In genomic region chr2:34644571-34645526, GRCm38 (mm10) we compare ENCODE assay signal across 8 mouse cellular contexts.
DNase-seq lines count a peak whose midpoint lies in the region; ATAC-seq and TF ChIP-seq lines count a peak whose summit lies in the region.

No protein-coding gene starts in this region.

- 43% methylated on average over 22 of the region's 22 CpGs for WGBS in liver, embryonic 16.5 days (ENCODE audit: insufficient replicate concordance)

- no peak overlapping the region for H3K4me3 ChIP-seq in gastrocnemius, adult 2 months
- no peak overlapping the region for H3K4me3 ChIP-seq in liver, embryonic 16.5 days (ENCODE audit: low read depth, low read length)

- no peak for DNase-seq in gastrocnemius, adult 2 months
- DNase-seq in gastrocnemius, postnatal 25 days = no peak
- peak; percentile 89 for DNase-seq in 416B (ENCODE audit: low read depth)
- no peak for DNase-seq in brain, embryonic 14.5 days (ENCODE audit: low read depth)
- no peak for DNase-seq in right cerebral cortex, postnatal 10 days (ENCODE audit: low spot score in 2 of 2)
- DNase-seq in cerebellum, adult 11-12 months = no peak
- no peak for DNase-seq in cerebellum, adult 18-20 months

- intact Hi-C loops in gastrocnemius, adult 2 months (cut with DNase I) = no loop called here

- H3K27me3 ChIP-seq in liver, embryonic 16.5 days (ENCODE audit: control insufficient read depth, insufficient read depth, low read depth, low read length) = no peaks in the 10 kb centered on the region

- no peaks in the 10 kb centered on the region for H3K36me3 ChIP-seq in liver, embryonic 16.5 days (ENCODE audit: control insufficient read depth, insufficient read depth)

- H3K4me2 ChIP-seq in liver, embryonic 16.5 days (ENCODE audit: low read depth, low read length) = 0 out of 2 replicates have a peak overlapping the region, but pooled peaks have one; percentile 91

- TF ChIP-seq POLR2A in brain, embryonic 14.5 days (IDR thresholded peaks at IDR 0.05; ENCODE audit: borderline replicate concordance, extremely low read depth, insufficient read depth, insufficient read length, poor library complexity, severe bottlenecking) = no peak

- TF ChIP-seq CTCF in gastrocnemius, adult 2 months (IDR thresholded peaks at IDR 0.05) = peak; percentile 55
- peak; percentile 65 for TF ChIP-seq CTCF in brain, embryonic 14.5 days (IDR thresholded peaks at IDR 0.05; ENCODE audit: borderline replicate concordance, extremely low read depth, insufficient read depth, insufficient read length)

- H3K4me1 ChIP-seq in liver, embryonic 16.5 days (ENCODE audit: control insufficient read depth, low read depth, low read length) = peaks cover 11% of the 10 kb centered on the region

- H3K9ac ChIP-seq in liver, embryonic 16.5 days (ENCODE audit: low read depth, low read length) = no peak overlapping the region

- no peaks in the 10 kb centered on the region for H3K9me3 ChIP-seq in liver, embryonic 16.5 days (replicated peaks; ENCODE audit: control insufficient read depth, low read length)

- no peak overlapping the region for H3K27ac ChIP-seq in gastrocnemius, adult 2 months
- H3K27ac ChIP-seq in liver, embryonic 16.5 days (ENCODE audit: low read length) = no peak overlapping the region

- no peak for ATAC-seq in liver, embryonic 16.5 days (ENCODE audit: low read depth)
